Mouse (Mus musculus) brain, embryonic 14.5 days (tissue): ENCODE results near the gene Gtse1.

Experiments
- CTCF ChIP-seq: fragments of 200-500 bp; IDR thresholded peaks from 2 replicates; pipeline ENCODE4 v1.5.1; 2012; ENCODE audit warnings: inconsistent platforms, mild to moderate bottlenecking, moderate library complexity, borderline replicate concordance; ENCODE audit not compliant: insufficient read depth, insufficient read length; ENCODE audit errors: extremely low read depth
- POLR2A ChIP-seq: fragments of 200-500 bp; IDR thresholded peaks from 2 replicates; pipeline ENCODE4 v1.6.1; 2012; ENCODE audit warnings: mild to moderate bottlenecking, inconsistent platforms, borderline replicate concordance; ENCODE audit not compliant: poor library complexity, insufficient read depth, insufficient read length, severe bottlenecking; ENCODE audit errors: extremely low read depth

DNA sequence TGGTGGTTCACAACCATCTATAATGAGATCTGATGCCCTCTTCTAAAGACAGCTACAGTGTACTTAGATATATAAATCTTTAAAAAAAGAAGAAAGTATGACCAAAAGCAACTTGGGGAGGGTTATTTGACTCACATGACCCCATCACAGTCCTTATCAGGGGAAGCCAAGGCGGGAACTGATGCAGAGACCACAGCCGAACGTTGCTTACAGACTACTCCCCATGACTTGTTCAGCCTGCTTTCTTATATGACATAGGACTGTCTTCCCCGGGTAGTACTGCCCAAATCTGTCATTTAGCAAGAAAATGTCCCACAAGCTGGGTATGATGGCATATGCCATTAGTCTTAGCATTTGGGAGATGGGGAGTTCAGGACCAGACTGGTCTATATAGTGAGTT is 29.7 kb downstream of the Gtse1 start:
- TF ChIP-seq CTCF (no peak), POLR2A (no peak)
